Mouse (Mus musculus): ENCODE results near the gene Wfdc13.

DNA sequence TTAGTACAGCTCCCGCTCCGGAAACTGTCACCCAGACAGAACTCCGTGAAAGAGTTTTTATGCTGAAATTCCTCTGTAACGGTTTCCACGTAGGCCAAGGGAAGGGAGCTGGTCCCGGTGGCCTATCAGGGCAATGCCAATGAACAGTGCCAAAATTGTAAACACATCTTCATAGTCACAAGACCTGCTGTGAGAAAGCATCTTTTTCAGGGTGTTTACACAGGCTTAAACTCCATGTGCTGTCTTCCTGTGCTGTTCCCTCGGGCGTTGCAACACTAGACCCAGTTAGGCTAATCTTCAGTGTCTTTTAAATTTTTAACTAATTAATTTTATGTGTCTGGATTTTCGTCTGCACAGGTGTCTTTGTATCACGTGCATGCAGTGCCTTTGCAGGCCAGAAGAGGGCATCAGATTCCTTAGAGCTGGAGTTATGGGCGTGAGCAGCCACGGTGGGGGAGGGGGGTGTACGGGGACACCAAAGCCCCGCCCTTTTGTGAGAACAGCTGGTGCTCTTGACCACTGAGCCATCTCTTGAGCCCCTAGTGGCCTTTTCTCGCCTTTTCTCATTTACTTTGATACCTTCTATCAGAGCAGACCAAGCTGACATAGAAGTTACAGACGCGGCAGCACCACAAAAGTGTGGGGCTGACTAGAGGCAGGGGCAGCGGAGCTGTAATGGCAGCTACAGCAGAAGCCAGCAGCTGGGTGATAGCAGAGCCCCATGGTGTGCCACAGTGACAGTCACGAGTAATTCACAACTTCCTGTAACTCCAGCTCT is 5.9 kb upstream of the Wfdc13 start:
- no peak for TF ChIP-seq POLR2A (IDR thresholded peaks at IDR 0.05; ENCODE audit: insufficient read length, low read depth)
- no peak for TF ChIP-seq USF1 (IDR thresholded peaks at IDR 0.05; ENCODE audit: low read depth)
- no peak for TF ChIP-seq CEBPB (IDR thresholded peaks at IDR 0.05; ENCODE audit: insufficient read depth, poor library complexity, severe bottlenecking)
- TF ChIP-seq POLR2AphosphoS2 (IDR thresholded peaks at IDR 0.05; ENCODE audit: insufficient read length, low read depth), result no peak
- TF ChIP-seq E2F4 (IDR thresholded peaks at IDR 0.05; ENCODE audit: insufficient read depth), result no peak
- no peak for TF ChIP-seq MYOG (IDR thresholded peaks at IDR 0.05; ENCODE audit: control insufficient read depth in 1 of 3, insufficient read depth in 1 of 3, insufficient read length in 2 of 3, low read depth in 2 of 3)
- TF ChIP-seq TCF3 (IDR thresholded peaks at IDR 0.05; ENCODE audit: insufficient read length, low read depth), result no peak
- TF ChIP-seq MYOD1 (IDR thresholded peaks at IDR 0.05; ENCODE audit: control insufficient read depth in 1 of 3, insufficient read length in 2 of 3, low read depth in 2 of 3), result no peak
- no peak for TF ChIP-seq MAX (IDR thresholded peaks at IDR 0.05; ENCODE audit: low read depth)
- TF ChIP-seq SRF (IDR thresholded peaks at IDR 0.05; ENCODE audit: control insufficient read depth, insufficient read length, low read depth), result no peak
- no peak for TF ChIP-seq TCF12 (IDR thresholded peaks at IDR 0.05; ENCODE audit: insufficient read depth, poor library complexity, severe bottlenecking)
- no peak for TF ChIP-seq REST (IDR thresholded peaks at IDR 0.05; ENCODE audit: insufficient read depth, insufficient read length)
